Mouse (Mus musculus): ENCODE data around the gene Pafah2. TPM values are rescaled to one million over a fixed set of nuclear protein-coding genes. Genes with fewer than 3 reads are reported as not detected.
"Not testable (repeated sequence)": the region's sequence is repeated elsewhere in the genome, so short reads cannot be mapped to it uniquely, and the experiment has no call there.

Pafah2 gene
- polyA plus RNA-seq, 1 experiment: 16.5 TPM

DNA sequence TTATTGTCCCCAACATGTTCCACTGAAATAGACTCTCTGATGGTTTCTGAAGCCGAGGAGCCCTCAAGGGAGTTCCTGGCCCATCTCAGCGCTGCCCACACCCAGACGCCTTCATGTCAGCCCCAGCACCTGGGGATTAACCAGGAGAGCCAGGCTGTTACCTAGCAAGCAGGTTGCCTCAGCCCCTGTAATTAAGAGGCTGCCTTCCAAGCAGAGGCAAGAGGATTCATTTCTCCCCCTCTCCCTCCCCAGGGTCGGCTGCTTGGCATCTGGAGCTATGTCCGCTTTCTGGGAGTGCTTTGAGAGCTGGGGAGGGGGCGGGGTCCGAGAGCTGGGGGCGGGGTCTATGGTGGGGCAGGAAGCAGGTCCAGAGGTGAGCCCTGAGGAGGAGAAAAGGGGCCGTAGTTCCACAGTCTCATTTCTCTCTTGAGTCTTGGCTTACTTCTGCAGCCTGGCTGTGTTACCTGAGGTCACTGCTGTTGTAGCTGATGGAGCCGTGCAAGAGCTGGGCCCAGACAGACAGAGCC is 18.0 kb upstream of the Pafah2 start:
- H3K27ac ChIP-seq (ENCODE audit: insufficient read depth, low read length): peak overlapping the region; percentile 69
- peak overlapping the region; percentile 35 for H3K4me3 ChIP-seq (ENCODE audit: low read depth, low read length)
- TF ChIP-seq POLR2A (IDR thresholded peaks at IDR 0.05; ENCODE audit: insufficient read depth, low read length) (no peak), CTCF (IDR thresholded peaks at IDR 0.05; ENCODE audit: low read depth, low read length) (no peak), EP300 (IDR thresholded peaks at IDR 0.05; ENCODE audit: insufficient read depth, low read depth, low read length) (no peak)
- H3K36me3 ChIP-seq (ENCODE audit: control insufficient read depth, insufficient read depth, low read length, poor library complexity, severe bottlenecking): no peaks in the 10 kb centered on the region
- peaks cover 15% of the 10 kb centered on the region for H3K4me1 ChIP-seq (ENCODE audit: control insufficient read depth, insufficient read depth, low read length)
- H3K9me3 ChIP-seq (replicated peaks; ENCODE audit: control insufficient read depth, insufficient read depth, low read length, poor library complexity, severe bottlenecking): no peaks in the 10 kb centered on the region
- H3K27me3 ChIP-seq (ENCODE audit: control insufficient read depth, insufficient read depth, low read length, poor library complexity, severe bottlenecking): no peaks in the 10 kb centered on the region
- H3K9ac ChIP-seq (ENCODE audit: low read depth, poor library complexity, severe bottlenecking): 0 out of 2 replicates have a peak overlapping the region, but pooled peaks have one; percentile 7

DNA sequence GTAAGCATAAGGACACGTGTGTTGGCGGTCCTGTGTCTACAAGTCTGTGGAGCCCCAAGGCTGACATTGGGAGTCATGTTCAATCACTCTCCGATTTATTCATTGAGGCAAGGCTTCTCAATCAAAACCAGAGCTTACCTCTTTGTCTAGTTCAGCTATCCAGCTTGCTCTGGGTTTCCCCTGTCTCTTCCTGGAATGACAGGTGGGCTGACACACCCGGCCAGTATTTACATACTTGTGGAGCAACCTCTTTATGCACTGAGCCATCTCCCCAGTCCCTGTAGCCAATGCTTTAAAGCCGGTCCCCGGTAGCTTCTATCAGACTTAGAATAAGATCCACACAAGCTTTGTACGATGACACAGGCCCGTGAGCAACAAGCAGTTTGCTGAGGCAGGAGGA is 16.6 kb upstream of the Pafah2 start:
- TF ChIP-seq CTCF (IDR thresholded peaks at IDR 0.05; ENCODE audit: low read depth, low read length) (no peak), EP300 (IDR thresholded peaks at IDR 0.05; ENCODE audit: insufficient read depth, low read depth, low read length) (peak; percentile 84), POLR2A (IDR thresholded peaks at IDR 0.05; ENCODE audit: insufficient read depth, low read length) (no peak)
- H3K27me3 ChIP-seq (ENCODE audit: control insufficient read depth, insufficient read depth, low read length, poor library complexity, severe bottlenecking): no peaks in the 10 kb centered on the region
- H3K4me1 ChIP-seq (ENCODE audit: control insufficient read depth, insufficient read depth, low read length): peaks cover 14% of the 10 kb centered on the region
- no peaks in the 10 kb centered on the region for H3K9me3 ChIP-seq (replicated peaks; ENCODE audit: control insufficient read depth, insufficient read depth, low read length, poor library complexity, severe bottlenecking)
- no peak overlapping the region for H3K9ac ChIP-seq (ENCODE audit: low read depth, poor library complexity, severe bottlenecking)
- peak overlapping the region; percentile 33 for H3K27ac ChIP-seq (ENCODE audit: insufficient read depth, low read length)
- peak overlapping the region; percentile 34; the same call in 1 of the 2 replicates for H3K4me3 ChIP-seq (ENCODE audit: low read depth, low read length)
- H3K36me3 ChIP-seq (ENCODE audit: control insufficient read depth, insufficient read depth, low read length, poor library complexity, severe bottlenecking): no peaks in the 10 kb centered on the region

DNA sequence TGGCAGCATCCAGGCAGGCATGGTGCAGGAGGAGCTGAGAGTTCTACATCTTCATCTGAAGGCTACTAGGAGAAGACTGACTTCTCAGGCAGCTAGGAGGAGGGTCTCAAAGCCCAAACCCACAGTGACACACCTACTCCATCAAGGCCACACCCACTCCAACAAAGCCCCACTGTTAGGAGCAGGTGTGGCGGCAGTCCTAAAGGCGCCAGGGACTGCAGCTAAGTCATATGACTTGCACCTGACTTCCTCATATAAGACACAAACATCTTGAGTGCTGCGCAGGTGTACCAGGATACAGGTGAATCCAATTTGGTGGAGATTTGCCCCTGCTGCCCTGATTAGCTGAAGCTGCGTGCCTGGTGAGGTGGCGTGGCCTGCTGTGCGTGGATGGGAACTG is 12.4 kb upstream of the Pafah2 start, which contains the start of gene Extl1:
Gene Extl1, minus strand, starts transcription at position 101 of the 400 bp plus-strand sequence.
- not testable (repeated sequence) for H3K36me3 ChIP-seq (ENCODE audit: control insufficient read depth, insufficient read depth, low read length, poor library complexity, severe bottlenecking); H3K4me1 ChIP-seq (ENCODE audit: control insufficient read depth, insufficient read depth, low read length); H3K9me3 ChIP-seq (replicated peaks; ENCODE audit: control insufficient read depth, insufficient read depth, low read length, poor library complexity, severe bottlenecking); H3K27me3 ChIP-seq (ENCODE audit: control insufficient read depth, insufficient read depth, low read length, poor library complexity, severe bottlenecking); H3K4me3 ChIP-seq (ENCODE audit: low read depth, low read length); H3K27ac ChIP-seq (ENCODE audit: insufficient read depth, low read length); H3K9ac ChIP-seq (ENCODE audit: low read depth, poor library complexity, severe bottlenecking)

DNA sequence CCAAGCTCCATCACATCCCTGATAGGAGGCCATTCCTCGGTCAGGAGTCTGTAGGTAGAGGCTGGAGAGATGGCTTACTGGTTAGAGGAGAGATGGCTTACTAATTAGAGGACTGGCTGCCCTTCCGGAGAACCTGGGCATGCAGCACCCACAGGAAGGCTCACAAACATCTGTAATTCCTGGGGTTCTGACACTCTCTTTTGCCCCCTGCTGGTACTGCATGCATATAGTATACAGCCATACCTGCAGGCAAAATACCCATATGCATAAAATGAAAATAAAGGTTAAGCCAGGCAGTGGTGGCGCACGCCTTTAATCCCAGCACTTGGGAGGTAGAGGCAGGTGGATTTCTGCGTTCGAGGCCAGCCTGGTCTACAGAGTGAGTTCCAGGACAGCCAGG is 8.9 kb upstream of the Pafah2 start:
- no peak overlapping the region for H3K9ac ChIP-seq (ENCODE audit: low read depth, poor library complexity, severe bottlenecking)
- H3K9me3 ChIP-seq (replicated peaks; ENCODE audit: control insufficient read depth, insufficient read depth, low read length, poor library complexity, severe bottlenecking): no peaks in the 10 kb centered on the region; the same call in 1 of the 2 replicates
- H3K4me3 ChIP-seq (ENCODE audit: low read depth, low read length): no peak overlapping the region
- no peaks in the 10 kb centered on the region for H3K36me3 ChIP-seq (ENCODE audit: control insufficient read depth, insufficient read depth, low read length, poor library complexity, severe bottlenecking)
- no peaks in the 10 kb centered on the region for H3K27me3 ChIP-seq (ENCODE audit: control insufficient read depth, insufficient read depth, low read length, poor library complexity, severe bottlenecking)
- H3K4me1 ChIP-seq (ENCODE audit: control insufficient read depth, insufficient read depth, low read length): peaks cover 2% of the 10 kb centered on the region
- TF ChIP-seq EP300 (IDR thresholded peaks at IDR 0.05; ENCODE audit: insufficient read depth, low read depth, low read length) (no peak), POLR2A (IDR thresholded peaks at IDR 0.05; ENCODE audit: insufficient read depth, low read length) (no peak), CTCF (IDR thresholded peaks at IDR 0.05; ENCODE audit: low read depth, low read length) (no peak)
- H3K27ac ChIP-seq (ENCODE audit: insufficient read depth, low read length): no peak overlapping the region

DNA sequence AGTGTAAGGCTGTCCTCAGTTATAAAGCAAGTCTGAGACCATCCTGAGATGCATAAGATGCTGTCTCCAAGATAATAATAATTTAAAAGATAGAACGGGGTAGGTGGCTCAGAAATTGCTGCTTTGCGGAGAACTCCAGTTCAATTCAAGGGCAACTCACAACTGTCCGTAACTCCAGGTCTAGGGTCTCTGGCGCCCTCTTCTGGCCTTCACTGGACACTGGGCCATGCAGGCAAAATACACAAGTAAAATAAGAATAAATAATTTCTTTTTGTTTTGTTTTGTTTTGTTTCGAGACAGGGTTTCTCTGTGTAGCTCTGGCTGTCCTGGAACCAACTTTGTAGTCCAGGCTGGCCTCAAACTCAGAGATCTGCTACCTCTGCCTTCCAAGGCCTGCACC is 7.7 kb upstream of the Pafah2 start:
- Histone ChIP-seq H3K36me3 (ENCODE audit: control insufficient read depth, insufficient read depth, low read length, poor library complexity, severe bottlenecking) (no peaks in the 10 kb centered on the region), H3K27me3 (ENCODE audit: control insufficient read depth, insufficient read depth, low read length, poor library complexity, severe bottlenecking) (no peaks in the 10 kb centered on the region), H3K4me3 (ENCODE audit: low read depth, low read length) (no peak overlapping the region), H3K4me1 (ENCODE audit: control insufficient read depth, insufficient read depth, low read length) (peaks cover 3% of the 10 kb centered on the region), H3K9me3 (replicated peaks; ENCODE audit: control insufficient read depth, insufficient read depth, low read length, poor library complexity, severe bottlenecking) (no peaks in the 10 kb centered on the region; the same call in 1 of the 2 replicates), H3K9ac (ENCODE audit: low read depth, poor library complexity, severe bottlenecking) (no peak overlapping the region), H3K27ac (ENCODE audit: insufficient read depth, low read length) (no peak overlapping the region)
- TF ChIP-seq EP300 (IDR thresholded peaks at IDR 0.05; ENCODE audit: insufficient read depth, low read depth, low read length) (no peak), CTCF (IDR thresholded peaks at IDR 0.05; ENCODE audit: low read depth, low read length) (peak; percentile 93), POLR2A (IDR thresholded peaks at IDR 0.05; ENCODE audit: insufficient read depth, low read length) (no peak)

DNA sequence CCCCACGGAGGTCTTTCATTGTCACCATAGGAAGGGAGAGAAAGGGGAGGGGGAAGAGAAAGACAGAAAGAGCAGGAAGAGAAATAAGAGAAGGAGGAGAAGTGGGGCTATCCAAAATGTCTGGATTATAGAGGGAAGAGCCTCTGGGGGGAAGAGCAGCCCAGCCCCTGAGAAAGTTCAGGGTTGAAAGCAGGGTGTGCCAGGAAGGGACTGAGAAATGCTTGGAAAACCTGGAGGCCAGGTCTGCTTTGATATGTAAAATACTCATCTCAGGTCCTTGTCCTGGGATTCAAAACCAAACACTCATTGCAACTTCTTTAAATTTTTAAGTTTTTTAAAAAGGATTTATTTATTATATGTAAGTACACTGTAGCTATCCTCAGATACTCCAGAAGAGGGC is 4.5 kb upstream of the Pafah2 start:
- no peak overlapping the region for H3K4me3 ChIP-seq (ENCODE audit: low read depth, low read length)
- no peaks in the 10 kb centered on the region for H3K36me3 ChIP-seq (ENCODE audit: control insufficient read depth, insufficient read depth, low read length, poor library complexity, severe bottlenecking)
- H3K27ac ChIP-seq (ENCODE audit: insufficient read depth, low read length): no peak overlapping the region
- H3K9me3 ChIP-seq (replicated peaks; ENCODE audit: control insufficient read depth, insufficient read depth, low read length, poor library complexity, severe bottlenecking): no peaks in the 10 kb centered on the region; the same call in 1 of the 2 replicates
- no peak for TF ChIP-seq CTCF (IDR thresholded peaks at IDR 0.05; ENCODE audit: low read depth, low read length)
- TF ChIP-seq EP300 (IDR thresholded peaks at IDR 0.05; ENCODE audit: insufficient read depth, low read depth, low read length): no peak
- no peak for TF ChIP-seq POLR2A (IDR thresholded peaks at IDR 0.05; ENCODE audit: insufficient read depth, low read length)
- H3K9ac ChIP-seq (ENCODE audit: low read depth, poor library complexity, severe bottlenecking): no peak overlapping the region
- peaks cover 3% of the 10 kb centered on the region for H3K4me1 ChIP-seq (ENCODE audit: control insufficient read depth, insufficient read depth, low read length)
- H3K27me3 ChIP-seq (ENCODE audit: control insufficient read depth, insufficient read depth, low read length, poor library complexity, severe bottlenecking): no peaks in the 10 kb centered on the region
